In genomic region chr16:57693906-57694522, GRCm38 (mm10) we compare ENCODE assay signal across 25 mouse cellular contexts.
A peak's percentile ranks its signal among the peaks of the same experiment; 100 is the strongest.
DNase-seq lines count a peak whose midpoint lies in the region; ATAC-seq and TF ChIP-seq lines count a peak whose summit lies in the region.
"Had no signal": no experiment of that assay in that cellular context is flagged by ENCODE, and none has a peak within 500 bp of the region (broad histone marks: within the 10 kb centered on the region; RNA-seq: fewer than 3 reads in every experiment).

No protein-coding gene starts in this region.

- DNase-seq in limb, embryonic 10.5 days (ENCODE audit: low spot score), result no peak
- DNase-seq in cerebellum, postnatal 25 days, result no peak
- DNase-seq in cerebellum, adult 11 months, result no peak
- DNase-seq: adrenal gland, adult 8-10 months; adrenal gland, postnatal 14 days; adrenal gland, postnatal 36 days; B cell, adult 2 months; cerebellum, adult 18-20 months; cerebellum, adult 8-10 months; cerebellum, adult 9-11 months; cerebellum, postnatal 14 days had no signal

- no peak for TF ChIP-seq POLR2A in embryonic fibroblast, embryonic 13.5 days (IDR thresholded peaks at IDR 0.05; ENCODE audit: low read depth, low read length)

- peaks cover 6% of the 10 kb centered on the region; the same call in 1 of the 2 replicates for H3K27me3 ChIP-seq in limb, embryonic 13.5 days
- H3K27me3 ChIP-seq in limb, embryonic 10.5 days (ENCODE audit: low read depth, poor library complexity, severe bottlenecking), result no peaks in the 10 kb centered on the region
- H3K27me3 ChIP-seq: CH12.LX; embryonic facial prominence, embryonic 12.5 days; forebrain, embryonic 12.5 days; Patski had no signal

- ATAC-seq in limb, embryonic 13.5 days (ENCODE audit: low FRiP score, low read depth), result peak; percentile 12; the same call in 1 of the 2 replicates
- ATAC-seq: activated CD4-positive, CD25-positive, alpha-beta regulatory T cell, adult 4 months; CD4-positive, CD25-positive, alpha-beta regulatory T cell, adult 4 months; forebrain, embryonic 14.5 days; forebrain, embryonic 16.5 days; Patski had no signal

- no peak overlapping the region for H3K4me3 ChIP-seq in limb, embryonic 13.5 days
- H3K4me3 ChIP-seq in limb, embryonic 10.5 days, result no peak overlapping the region
- no peak overlapping the region for H3K4me3 ChIP-seq in embryonic fibroblast, embryonic 13.5 days (ENCODE audit: insufficient read depth, low read length)
- H3K4me3 ChIP-seq: embryonic facial prominence, embryonic 10.5 days; embryonic facial prominence, embryonic 12.5 days; erythroblast, embryonic 14.5 days; forebrain, embryonic 10.5 days; forebrain, embryonic 12.5 days had no signal

- no peak overlapping the region for H3K4me2 ChIP-seq in limb, embryonic 13.5 days (replicated peaks)
- H3K4me2 ChIP-seq: embryonic facial prominence, embryonic 12.5 days; forebrain, embryonic 12.5 days had no signal

- WGBS in limb, embryonic 13.5 days, result 52% methylated on average over 2 of the region's 2 CpGs
- WGBS in limb, embryonic 10.5 days, result 84% methylated on average over 2 of the region's 2 CpGs

- H3K27ac ChIP-seq in limb, embryonic 13.5 days, result no peak overlapping the region
- no peak overlapping the region for H3K27ac ChIP-seq in limb, embryonic 10.5 days
- H3K27ac ChIP-seq in embryonic fibroblast, embryonic 13.5 days (ENCODE audit: insufficient read depth, low read length), result peak overlapping the region; percentile 17; the same call in 1 of the 2 replicates
- H3K27ac ChIP-seq: embryonic facial prominence, embryonic 10.5 days; embryonic facial prominence, embryonic 12.5 days; forebrain, embryonic 10.5 days; forebrain, embryonic 12.5 days had no signal

- no peaks in the 10 kb centered on the region for H3K36me3 ChIP-seq in limb, embryonic 13.5 days
- no peaks in the 10 kb centered on the region for H3K36me3 ChIP-seq in limb, embryonic 10.5 days
- H3K36me3 ChIP-seq: embryonic facial prominence, embryonic 10.5 days; embryonic facial prominence, embryonic 12.5 days; forebrain, embryonic 10.5 days; forebrain, embryonic 12.5 days; G1E had no signal

- H3K4me1 ChIP-seq in limb, embryonic 13.5 days, result peaks cover 26% of the 10 kb centered on the region
- H3K4me1 ChIP-seq in limb, embryonic 10.5 days, result peaks cover 8% of the 10 kb centered on the region; the same call in 1 of the 2 replicates
- H3K4me1 ChIP-seq in embryonic fibroblast, embryonic 13.5 days (ENCODE audit: control insufficient read depth, insufficient read depth, low read length), result peaks cover 11% of the 10 kb centered on the region
- H3K4me1 ChIP-seq: embryonic facial prominence, embryonic 10.5 days; embryonic facial prominence, embryonic 12.5 days; forebrain, embryonic 12.5 days had no signal

- H3K9ac ChIP-seq in limb, embryonic 13.5 days, result no peak overlapping the region
- H3K9ac ChIP-seq: embryonic facial prominence, embryonic 12.5 days; forebrain, embryonic 12.5 days had no signal

- H3K9me3 ChIP-seq in limb, embryonic 13.5 days, result no peaks in the 10 kb centered on the region
- H3K9me3 ChIP-seq in limb, embryonic 10.5 days (replicated peaks), result no peaks in the 10 kb centered on the region
- H3K9me3 ChIP-seq: embryonic facial prominence, embryonic 10.5 days; embryonic facial prominence, embryonic 12.5 days; forebrain, embryonic 10.5 days; forebrain, embryonic 12.5 days; G1E had no signal

- TF ChIP-seq CTCF in embryonic fibroblast, embryonic 13.5 days (IDR thresholded peaks at IDR 0.05; ENCODE audit: borderline replicate concordance, insufficient read depth, low read length), result no peak
